Mouse (Mus musculus) midbrain, embryonic 12.5 days (tissue): ENCODE results near the gene Dzip1. TPM values are rescaled to one million over a fixed set of nuclear protein-coding genes. Genes with fewer than 3 reads are reported as not detected.

Source experiments
- polyA plus RNA-seq: library from polyadenylated mRNA; unstranded; fragments of >200 nt; fragmentation: Nextera tagmentation; extraction: Ambion mirVana; gene quantifications from 2 replicates; pipeline ENCODE4 v1.2.1, GENCODE M21; 2016

Gene Dzip1
- polyA plus RNA-seq, 1 experiment from 2014 or later = 45.4 TPM

Other genes starting within 250 kb of the Dzip1 start
- 2.9 and 3.1 TPM in 2 replicates for gene Abcc4, start 219.2 kb downstream of the Dzip1 start, polyA plus RNA-seq
- 0.77 and 0.85 TPM in 2 replicates for gene Cldn10, start 137.6 kb downstream of the Dzip1 start, polyA plus RNA-seq
- gene Dnajc3, start 12.5 kb upstream of the Dzip1 start, polyA plus RNA-seq = 23.8 and 26.1 TPM in 2 replicates
- gene Uggt2, start 174.0 kb upstream of the Dzip1 start, polyA plus RNA-seq = 26.4 and 27.7 TPM in 2 replicates
- gene Hs6st3, start 212.9 kb upstream of the Dzip1 start, polyA plus RNA-seq = 0.88 and 1.0 TPM in 2 replicates